Mouse (Mus musculus) spleen, adult 18-20 months (tissue): ENCODE data around the gene Pitpnb.

Source experiments
- DNase-seq, 2 experiments: peaks; one replicate each; pipeline ENCODE4 v3.0.0; 2022; ENCODE audit warnings: mixed read lengths in 2 of 2

Gene Pitpnb

GRCm38 (mm10) chr5:111423011-111423410 lies 92.4 kb downstream of the Pitpnb start:
- DNase-seq = no peak

- no peak for DNase-seq
Observed at GRCm38 (mm10) chr5:111423616-111424015, 93.1 kb downstream of the Pitpnb start.

GRCm38 (mm10) chr5:111425813-111426212 lies 95.2 kb downstream of the Pitpnb start:
- DNase-seq = no peak

- no peak for DNase-seq
Observed at GRCm38 (mm10) chr5:111426249-111426648, 95.7 kb downstream of the Pitpnb start.

- DNase-seq = no peak
Observed at GRCm38 (mm10) chr5:111428882-111429281, 98.3 kb downstream of the Pitpnb start.

GRCm38 (mm10) chr5:111429726-111430125 lies 99.2 kb downstream of the Pitpnb start:
- no peak for DNase-seq

- no peak for DNase-seq
Observed at GRCm38 (mm10) chr5:111431007-111431730, 100.6 kb downstream of the Pitpnb start.

- no peak for DNase-seq
Observed at GRCm38 (mm10) chr5:111432842-111433241, 102.3 kb downstream of the Pitpnb start.

- no peak for DNase-seq
Observed at GRCm38 (mm10) chr5:111434342-111434842, 103.8 kb downstream of the Pitpnb start.

GRCm38 (mm10) chr5:111436260-111436659 lies 105.7 kb downstream of the Pitpnb start:
- DNase-seq = no peak

- no peak for DNase-seq
Observed at GRCm38 (mm10) chr5:111437205-111437604, 106.6 kb downstream of the Pitpnb start.
